Mouse (Mus musculus): ENCODE measurements at regions not wholly inside any gene's neighbourhood (a gene's known extent, or its start where the extent isn't known, plus 50 kb on each side); places are given as distances from the start of the nearest gene placed in this dataset.

DNA sequence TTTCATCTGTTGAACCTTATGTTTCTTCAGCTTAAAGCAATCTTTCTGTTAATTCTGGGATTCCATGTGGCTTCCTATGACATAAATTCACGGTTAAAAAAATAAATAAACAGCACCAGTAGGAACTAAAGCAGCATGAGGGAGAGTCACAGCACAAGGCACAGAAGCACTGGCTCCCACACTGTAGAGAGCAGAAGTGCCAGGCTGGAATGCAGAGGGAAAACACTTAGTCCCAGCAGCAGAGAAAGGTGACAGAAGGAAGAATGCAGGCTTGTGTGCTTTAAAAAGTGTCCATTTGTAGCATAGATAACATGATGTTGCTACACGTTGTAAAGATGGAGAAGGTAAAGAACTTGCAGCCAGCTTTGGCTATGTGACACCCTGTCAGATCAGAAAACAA is 62.1 kb upstream of the Ppp2r5a start:
- TF ChIP-seq CTCF (conservative IDR thresholded peaks at IDR 0.05; ENCODE audit: insufficient read depth, insufficient read length, low read depth, low read length) (no peak), POLR2A (IDR thresholded peaks at IDR 0.05; ENCODE audit: low read depth, low read length) (no peak)

Data from kidney, adult 2 months (tissue).